Mouse (Mus musculus) small intestine, adult 2 months (tissue): ENCODE results near the gene Adamts20.

ENCODE experiments used
- CTCF ChIP-seq: fragments of 200-500 bp; IDR thresholded peaks from 2 replicates; pipeline ENCODE4 v1.5.1; 2012; ENCODE audit warnings: low read depth, mild to moderate bottlenecking, control low read depth, inconsistent platforms, low read length, moderate library complexity, mixed read lengths; ENCODE audit not compliant: insufficient replicate concordance, insufficient read length; ENCODE audit errors: extremely low read depth
- POLR2A ChIP-seq: fragments of 200-500 bp; IDR thresholded peaks from 2 replicates; pipeline ENCODE4 v1.6.1; 2012; ENCODE audit warnings: low read depth, mild to moderate bottlenecking, control low read depth, inconsistent platforms, low read length, moderate library complexity

- no peak for TF ChIP-seq POLR2A
- no peak for TF ChIP-seq CTCF
These were observed 225.6 kb downstream of the Adamts20 start for GRCm38 (mm10) chr15:94239637-94240036.
